Mouse (Mus musculus) gastrocnemius, adult 18-20 months (tissue): ENCODE measurements around the gene Akain1. TPM values are rescaled to one million over a fixed set of nuclear protein-coding genes. Genes with fewer than 3 reads are reported as not detected.

Experiments
- DNase-seq: peaks from one replicate; pipeline ENCODE4 v3.0.0; 2021; ENCODE audit warnings: low spot score
- total RNA-seq, 2 experiments: library from RNA; stranded (reverse); gene quantifications; 2 replicates each; pipeline ENCODE4 v1.2.3; 2021

Gene Akain1
- total RNA-seq, 2 experiments from 2014 or later, result not detected

DNA sequence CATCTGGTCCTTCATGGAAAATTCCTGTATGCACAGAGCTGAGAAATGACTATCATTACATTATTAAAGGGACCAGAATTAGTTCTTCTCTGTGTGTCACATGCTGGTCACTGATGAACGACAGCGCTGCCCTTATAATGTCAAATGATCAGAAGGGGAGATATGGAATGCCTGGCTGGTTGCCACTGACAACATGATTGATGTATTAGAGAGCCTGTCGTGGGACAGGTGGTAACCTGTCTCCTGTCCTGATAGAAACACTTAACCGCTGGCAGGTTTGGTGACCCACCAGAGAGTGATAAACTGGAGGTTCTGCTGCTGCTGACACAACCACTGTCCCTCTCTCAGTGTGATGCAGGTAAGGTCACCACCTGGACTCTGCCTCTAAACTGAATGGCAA lies 40.1 kb downstream of the Akain1 start:
- no peak for DNase-seq

DNA sequence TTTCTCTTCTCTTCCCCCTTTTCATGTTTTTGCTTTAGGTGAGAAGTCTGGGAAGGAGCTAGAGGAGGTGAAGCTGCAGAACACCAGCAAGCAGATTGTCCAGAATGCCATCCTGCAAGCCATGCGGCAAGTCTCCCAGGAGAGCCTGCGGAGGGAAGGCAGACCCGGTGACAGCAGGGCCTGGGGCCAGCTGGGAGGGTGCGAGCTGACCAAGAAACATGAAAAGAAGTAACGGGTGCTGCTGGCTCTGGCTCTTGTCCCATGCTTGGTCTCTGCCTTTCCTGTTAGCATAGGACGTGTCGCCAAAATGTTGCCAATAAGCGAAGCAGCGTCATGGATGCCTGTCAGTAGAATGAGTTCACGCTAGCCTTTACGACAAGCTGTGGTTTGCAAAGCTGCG lies 48.0 kb downstream of the Akain1 start:
- DNase-seq, result no peak

DNA sequence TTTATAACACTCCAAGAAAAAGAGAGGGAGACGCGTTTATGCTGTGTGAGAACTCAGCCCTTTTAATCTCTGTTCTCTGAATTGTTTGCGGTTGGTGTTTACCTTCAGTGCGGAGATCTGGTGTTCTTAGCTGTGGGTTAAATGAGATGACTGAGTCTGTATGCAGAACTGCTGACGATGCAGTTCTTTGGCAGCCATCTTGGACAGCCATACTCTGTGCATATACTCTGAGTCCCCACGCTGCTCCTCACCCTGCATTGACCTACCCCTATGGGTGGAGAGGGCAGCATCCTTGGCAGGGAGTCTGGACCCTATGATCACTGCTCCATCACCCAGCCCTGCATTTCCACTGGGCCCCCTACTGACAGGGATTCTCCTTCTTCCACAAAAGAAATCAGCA lies 48.8 kb downstream of the Akain1 start:
- DNase-seq, result no peak

DNA sequence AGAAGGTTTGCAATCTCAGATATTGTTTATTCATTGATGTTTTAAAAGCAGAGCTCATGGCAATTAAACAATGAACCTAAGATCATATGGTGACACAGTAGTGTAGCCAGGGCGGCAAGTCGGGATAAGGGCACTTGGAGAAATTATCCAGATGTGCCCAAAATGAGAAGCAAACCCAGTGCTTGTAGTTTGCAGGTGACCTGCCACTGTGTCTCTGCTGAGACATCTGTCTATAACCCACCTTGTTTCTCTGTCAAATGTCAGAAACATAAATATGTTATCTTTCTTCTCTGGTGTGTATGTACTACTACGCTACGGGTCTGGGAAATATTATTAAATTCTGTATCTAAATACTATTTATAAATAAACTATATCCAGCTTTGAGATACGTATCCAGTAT lies 49.7 kb downstream of the Akain1 start:
- DNase-seq, result no peak

DNA sequence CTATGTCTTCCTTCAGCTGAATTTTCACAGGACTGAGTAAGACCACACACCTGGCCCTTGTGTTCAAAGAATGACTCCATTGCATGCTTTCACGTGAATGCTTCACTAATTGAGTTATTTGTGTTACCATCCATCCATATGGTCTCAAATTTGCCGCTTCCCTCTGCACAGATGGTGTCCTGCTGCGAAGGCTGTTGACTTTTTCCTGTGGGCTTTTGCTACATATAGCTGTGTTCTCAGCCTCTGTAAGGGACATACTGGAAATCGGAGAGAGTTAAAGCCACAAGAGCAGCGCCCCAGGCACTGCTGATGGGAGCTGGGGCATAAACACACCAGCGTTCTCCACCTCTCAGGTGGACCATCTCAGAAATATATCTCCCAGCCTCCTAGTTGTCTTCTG lies 53.2 kb downstream of the Akain1 start:
- no peak for DNase-seq

DNA sequence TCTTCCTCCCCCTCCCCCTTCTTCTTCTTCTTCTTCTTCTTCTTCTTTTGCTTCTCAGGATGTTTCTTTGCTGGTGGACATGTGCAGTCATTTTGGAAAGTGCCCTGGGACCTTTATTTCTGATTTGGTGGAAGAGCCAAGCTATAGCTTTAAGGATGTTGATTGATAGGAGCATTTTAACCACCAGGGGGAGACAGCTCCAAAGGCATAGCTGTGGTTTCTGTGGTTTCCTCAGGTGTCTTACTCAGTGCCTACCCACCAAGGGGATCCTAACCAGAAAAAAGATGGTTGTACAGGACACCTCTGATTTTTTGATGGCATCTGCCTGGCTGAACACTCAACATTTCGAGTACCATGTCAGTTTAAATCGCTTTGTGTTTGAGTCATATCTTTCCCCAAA lies 56.4 kb downstream of the Akain1 start:
- no peak for DNase-seq

DNA sequence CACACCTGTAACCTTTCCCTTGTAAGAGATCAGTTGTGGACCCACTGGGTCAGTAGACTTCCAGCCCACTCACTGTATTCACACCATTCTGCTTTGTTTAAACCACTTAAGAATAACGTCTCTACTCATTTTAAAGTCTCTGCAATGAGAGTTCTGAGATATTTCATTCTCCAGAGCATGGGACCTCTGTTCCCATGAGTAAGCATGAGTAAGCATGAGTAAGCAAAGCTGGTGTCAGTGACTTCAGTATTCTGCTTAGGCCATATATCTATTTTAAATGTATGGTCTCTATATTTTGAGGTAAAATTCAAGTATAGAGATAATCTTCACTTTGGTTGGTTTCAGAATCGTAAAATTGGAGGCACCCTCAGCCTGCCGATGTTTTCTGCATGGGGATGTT lies 57.0 kb downstream of the Akain1 start:
- DNase-seq, result no peak

DNA sequence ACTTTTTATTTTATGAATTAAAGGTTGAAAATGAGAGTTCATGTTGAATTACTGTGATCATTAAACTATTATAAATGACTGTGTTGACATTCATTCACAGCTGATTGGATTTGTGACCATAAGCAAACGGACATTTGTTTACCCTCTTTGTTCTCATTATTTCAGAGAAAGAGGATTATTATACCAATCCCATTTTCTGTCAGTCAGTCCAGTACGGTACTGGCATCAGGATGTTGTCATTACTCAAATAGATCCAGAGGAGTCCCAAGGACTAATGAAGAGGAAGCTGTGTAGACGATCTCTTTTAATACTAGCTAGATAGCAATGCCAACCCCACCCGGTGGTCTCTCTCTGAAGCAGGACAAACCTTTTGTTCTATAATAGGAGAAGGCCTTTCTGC lies 58.2 kb downstream of the Akain1 start:
- DNase-seq, result no peak

DNA sequence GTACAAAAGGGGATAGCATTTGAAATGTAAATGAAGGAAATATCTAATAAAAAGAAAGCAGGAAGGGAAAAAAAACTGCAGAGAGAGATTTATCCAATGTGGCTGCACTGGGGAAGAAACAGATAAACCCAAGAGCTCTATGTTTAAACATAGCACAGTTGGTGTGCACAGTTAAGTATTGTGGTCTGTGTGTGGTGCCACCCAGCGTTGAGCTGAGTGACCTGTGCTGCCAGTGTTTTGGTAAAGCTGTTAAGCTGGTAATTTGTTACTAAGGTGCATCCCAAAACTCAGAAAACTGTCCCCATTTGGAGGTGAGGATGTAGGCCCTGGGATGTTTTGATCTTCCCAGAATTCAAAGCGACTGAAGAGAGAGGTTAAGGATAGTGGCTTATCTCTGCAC lies 59.8 kb downstream of the Akain1 start:
- DNase-seq, result no peak

DNA sequence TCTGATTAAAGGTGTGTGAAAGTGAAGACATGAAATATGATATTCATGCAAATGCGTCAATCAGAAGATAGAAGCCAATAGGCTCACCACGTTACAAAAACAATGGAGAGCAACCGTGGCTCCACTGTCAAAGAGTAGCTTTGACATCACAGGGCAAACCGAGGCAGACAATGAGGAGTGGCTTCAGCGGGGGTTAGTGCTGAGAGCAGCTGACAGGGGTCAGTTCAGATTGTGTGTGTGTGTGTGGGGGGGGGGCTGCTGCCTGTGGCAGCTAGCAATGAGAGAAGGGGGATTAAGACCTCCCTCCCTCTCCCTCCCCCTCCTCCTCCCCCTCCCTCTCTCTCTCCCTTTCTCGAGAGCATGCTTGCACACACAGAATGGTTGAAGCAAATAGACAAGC lies 60.3 kb downstream of the Akain1 start:
- no peak for DNase-seq

DNA sequence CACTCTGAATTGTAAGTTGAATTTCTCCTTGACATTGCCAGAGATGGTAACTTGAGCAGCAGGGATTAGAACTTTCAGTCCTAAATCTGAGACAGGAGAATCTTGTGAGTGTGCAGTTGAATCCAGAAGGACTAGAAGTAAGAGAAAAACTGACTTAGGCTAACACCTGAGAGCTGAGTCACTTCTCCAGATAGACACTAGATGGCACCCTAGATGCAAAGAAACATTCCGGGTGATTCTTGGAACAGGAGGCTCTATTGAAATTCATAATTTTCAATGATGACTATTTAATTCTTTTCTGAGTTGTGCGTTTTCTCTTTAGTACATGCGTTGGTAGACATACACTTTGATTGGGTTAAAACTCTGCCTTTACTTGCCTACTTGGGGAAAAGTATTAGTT lies 66.9 kb downstream of the Akain1 start:
- no peak for DNase-seq

DNA sequence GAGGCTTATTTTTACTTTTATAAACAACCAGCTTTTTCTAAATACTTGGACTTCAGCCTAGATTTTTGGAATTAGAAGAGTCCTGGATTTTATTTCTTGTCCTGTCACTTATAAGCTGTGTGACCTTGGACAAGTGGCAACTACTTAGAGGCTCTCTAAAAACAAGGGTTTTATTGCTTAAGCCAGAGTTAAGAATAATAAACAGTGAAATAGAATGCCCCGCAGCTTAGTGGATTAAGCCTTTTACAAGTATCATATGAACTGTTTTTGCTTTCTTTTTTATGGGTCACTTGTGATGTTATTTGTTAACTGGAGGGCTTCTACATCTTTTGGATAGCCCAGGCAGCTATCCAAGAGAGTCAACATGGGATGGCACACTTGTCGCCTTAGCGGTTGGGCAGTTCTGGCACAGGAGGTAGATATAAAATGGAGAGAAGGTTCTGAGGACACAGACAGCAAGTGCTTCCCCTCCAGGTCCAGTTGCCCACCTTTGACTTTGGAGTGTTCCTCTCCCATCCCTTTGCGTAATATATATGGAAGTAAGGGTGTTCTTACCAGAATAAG lies 77.3 kb downstream of the Akain1 start:
- DNase-seq, result no peak

DNA sequence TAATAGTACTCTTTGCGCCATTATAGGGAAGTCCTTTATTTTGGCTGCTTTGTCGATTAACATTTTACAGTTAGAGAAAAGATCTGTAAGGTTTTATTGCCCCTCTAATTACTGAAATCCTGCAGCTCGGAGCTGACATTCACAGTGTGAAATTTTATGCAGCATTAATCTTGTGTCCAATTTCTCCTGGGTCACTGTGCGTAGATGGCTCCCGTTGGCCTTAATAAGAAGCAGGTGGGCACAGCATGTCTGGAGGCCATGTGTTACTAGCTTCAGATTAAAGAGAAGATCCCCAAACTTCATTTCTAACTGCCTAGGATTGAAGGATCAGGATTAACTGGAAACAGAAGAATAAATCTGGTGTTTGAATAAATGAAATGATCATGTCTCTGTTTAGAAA lies 92.3 kb downstream of the Akain1 start:
- DNase-seq, result no peak

Other genes with a start within 250 kb of the Akain1 start
- gene Zbtb14, start 56.3 kb upstream of the Akain1 start, total RNA-seq, result 1 to 10 TPM; 7.3 to 7.4 TPM